Mouse (Mus musculus): Measurements from ENCODE around the gene Fer1l5. TPM values are rescaled to one million over a fixed set of nuclear protein-coding genes. Genes with fewer than 3 reads are reported as not detected.

Fer1l5 gene
- total RNA-seq (2021), result under 1 TPM in 1 of 2 experiments, not detected in 1; 0.06 TPM
- long read RNA-seq, experiment 1, partial matches to known transcripts, result 0 of 1 reads
- long read RNA-seq, experiment 1, other reads (novel, unspliced or antisense), result 1 of 1 reads
- long read RNA-seq, experiment 2, result 0 reads

DNA sequence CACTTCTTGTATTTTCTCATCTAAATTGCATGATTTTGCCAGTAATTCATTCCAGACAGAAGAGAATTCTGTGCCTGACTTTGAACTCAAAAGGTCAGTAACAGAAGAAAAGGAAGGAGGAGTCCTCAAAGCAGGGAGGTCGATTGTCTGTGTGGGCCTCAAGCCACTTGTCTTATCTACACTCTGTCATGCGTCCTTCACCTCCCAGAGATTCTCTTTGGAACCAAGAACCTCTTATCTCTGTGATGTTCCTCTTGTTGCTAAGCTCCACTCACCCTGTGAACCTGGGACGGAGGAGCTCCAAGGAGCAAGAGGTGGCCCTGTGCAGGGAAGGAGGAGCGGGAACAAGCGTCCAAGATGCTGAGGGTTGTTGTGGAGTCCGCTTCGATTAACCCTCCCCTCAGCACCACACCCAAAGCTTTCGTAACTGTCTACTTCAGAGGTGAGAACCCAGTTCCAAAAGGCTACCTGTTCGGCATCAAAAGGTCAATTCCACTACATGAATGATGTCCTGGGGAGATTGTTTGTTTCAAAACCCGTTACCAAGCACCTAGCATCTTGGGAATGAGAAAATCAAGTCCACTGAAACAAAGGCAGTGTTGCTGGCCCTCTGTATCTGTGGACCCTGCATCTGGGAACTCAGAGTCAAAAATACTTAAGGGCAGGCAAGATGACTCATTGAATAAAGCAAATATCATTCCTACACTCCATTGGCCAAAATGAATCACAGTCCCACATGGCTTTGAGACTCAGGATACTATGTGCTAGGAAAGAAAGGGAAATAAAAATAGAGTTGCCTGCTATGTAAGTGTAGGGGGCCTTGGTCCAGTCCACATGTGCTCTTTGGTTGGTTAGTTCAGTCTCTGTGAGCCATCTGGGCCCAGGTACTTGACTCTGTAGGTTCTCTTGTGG, at the start of gene Fer1l5:
TSS of gene Fer1l5 (plus strand) at position 358 of the 912 bp plus-strand sequence.
- DNase-seq, result no peak

DNA sequence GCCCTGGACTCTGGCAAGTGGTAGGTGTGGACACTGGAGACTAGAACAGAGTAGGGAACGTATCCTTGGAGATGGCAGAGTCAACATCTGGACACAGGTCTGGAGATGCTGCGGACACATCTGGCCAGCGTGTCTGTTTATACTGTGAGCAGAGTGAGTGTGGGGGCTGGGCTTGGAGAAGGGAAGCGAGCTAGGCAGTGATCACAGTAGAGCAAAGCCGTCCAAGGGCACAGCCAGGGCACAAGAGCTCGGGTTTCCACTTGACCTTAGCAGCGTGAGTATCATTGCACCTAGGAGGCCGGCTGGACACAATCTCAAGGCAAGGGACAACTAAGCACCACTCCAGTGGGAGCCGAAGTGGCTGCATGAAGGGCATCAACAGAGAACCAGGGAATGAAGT, 49.0 kb upstream of the Fer1l5 start:
- DNase-seq, result no peak

GRCm38 (mm10) chr1:36323746-36324448, 48.2 kb upstream of the Fer1l5 start:
- DNase-seq, result peak; percentile 60

GRCm38 (mm10) chr1:36325900-36326321, 46.2 kb upstream of the Fer1l5 start:
- DNase-seq, result no peak

GRCm38 (mm10) chr1:36326815-36327214, 45.3 kb upstream of the Fer1l5 start:
- DNase-seq, result no peak

DNA sequence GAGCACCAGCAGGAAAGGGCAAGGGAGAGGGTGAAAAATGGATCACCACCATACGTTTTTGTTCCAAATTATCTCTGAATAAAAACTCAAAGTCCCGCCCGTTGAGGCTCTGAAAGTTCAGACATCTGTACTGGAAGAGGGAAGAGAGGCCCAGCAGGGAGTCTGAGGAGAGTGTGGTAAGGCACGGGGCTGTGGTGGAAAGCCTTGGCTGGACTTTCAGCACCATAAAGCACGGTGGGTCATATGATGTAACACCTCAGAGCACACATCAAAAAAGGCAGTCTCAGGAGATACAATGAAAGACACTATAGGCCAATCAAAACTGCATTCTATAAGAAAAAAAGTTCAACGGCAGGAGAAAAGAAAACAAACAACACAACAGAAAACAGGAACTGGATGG, 40.3 kb upstream of the Fer1l5 start:
- no peak for DNase-seq

DNA sequence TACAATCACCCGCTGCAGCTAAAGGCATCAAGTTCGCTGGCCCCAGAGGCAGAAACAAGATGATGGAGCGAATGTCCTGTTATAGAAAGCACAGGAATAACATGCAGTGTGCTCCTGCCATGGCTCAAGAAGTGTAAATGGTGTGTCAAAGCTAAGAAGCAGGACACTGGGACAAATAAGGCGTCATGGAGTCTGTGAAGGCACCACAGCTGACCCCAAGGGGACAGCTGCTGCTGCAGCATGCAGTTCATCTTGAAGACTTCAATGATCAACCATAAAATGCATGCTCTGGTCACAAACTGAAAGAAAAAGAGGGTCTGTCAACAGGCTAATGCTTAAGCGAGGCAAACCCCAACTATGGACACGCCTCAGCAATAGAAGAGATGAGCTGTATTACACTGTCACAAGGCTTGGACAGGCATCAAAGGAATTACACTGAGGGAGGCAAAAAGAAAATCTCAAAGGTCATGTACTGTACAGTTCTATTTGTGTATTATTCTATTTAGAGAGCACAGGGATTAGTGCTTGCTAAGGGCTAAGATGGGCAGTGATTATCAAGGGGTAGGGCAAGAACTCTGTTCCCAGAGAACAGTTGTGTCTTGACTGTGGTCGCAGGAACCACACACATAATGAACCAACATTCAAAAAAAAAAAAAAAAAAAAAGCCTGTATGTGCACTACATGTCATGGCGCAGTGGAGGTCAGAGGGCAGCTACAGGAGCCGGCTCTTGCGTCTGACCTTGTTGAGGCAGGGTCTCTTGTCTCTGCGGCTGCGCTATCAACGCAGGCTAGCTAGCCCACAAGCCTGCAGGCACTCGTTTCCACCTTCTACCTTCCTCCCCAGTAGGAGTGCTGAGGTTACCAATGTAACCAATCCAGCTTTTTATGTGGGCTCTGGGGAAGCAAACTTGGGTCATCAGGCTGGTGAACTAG, 38.9 kb upstream of the Fer1l5 start:
- DNase-seq, result no peak

DNA sequence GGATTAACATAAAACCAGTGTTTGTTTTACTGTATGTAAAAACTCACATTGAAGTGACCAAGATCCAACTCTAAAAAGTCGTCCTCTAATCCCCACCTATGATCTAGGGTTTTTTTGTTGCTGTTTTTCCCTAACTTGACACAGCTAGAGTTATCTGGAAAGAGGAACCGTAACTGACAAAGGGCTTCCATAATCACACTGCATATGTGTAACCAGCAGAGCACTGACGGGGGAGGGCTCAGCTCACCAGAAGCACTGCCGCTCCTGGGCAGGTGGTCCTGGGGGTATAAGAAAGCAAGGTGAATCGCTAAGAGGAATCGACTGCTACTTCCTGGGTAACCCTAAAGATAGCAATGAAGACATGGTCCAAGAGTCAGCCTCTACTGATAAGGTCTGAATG, 29.5 kb upstream of the Fer1l5 start:
- DNase-seq, result no peak

GRCm38 (mm10) chr1:36352351-36352750, 19.7 kb upstream of the Fer1l5 start:
- no peak for DNase-seq

- no peak for DNase-seq
Measured at GRCm38 (mm10) chr1:36356955-36357695, 15.0 kb upstream of the Fer1l5 start.

GRCm38 (mm10) chr1:36367698-36368097, 4.4 kb upstream of the Fer1l5 start:
- DNase-seq, result peak; percentile 14

DNA sequence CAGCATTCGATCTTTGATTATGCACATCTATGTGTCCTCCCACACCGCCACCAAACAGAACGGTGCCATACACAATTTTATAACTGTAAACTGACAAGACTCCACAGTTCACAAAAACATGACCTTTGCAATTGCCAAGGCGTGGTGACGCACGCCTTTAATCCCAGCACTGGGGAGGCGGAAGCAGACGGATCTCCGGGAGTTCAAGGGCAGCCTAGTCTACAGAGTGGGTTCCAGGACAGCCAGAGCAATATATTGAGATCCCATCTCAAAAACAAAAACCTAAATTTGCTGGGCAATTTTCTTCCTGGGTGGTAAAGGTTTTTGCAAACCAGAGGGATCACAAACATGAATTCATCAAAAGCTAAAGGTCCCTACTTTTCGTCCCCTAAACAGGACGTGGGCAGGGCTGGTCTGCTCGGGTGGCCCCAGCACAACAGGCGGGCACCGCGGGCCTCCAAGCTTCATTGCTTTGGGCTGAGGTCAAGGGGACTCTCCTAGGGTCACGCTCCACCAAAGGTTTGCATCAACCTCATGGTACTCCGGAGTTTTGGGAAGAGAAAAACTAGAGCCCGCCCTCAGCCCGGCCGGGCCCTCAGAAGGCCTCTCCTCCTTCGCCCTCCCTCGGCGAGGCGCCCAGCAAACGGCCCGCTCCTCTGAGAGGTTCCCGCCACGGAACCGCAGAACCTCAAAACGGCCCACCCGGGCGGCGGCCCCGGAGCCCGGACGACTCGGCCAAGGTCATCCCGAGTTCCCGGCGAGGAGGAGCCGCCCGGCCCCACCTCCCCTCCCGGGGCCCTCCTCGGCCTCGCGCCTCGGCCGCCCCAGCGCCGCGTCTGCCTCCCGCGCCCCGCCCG, 3.8 kb upstream of the Fer1l5 start:
- DNase-seq, result peak; percentile 81

- peak; percentile 96 for DNase-seq
Measured at GRCm38 (mm10) chr1:36368969-36369645, 3.0 kb upstream of the Fer1l5 start, which contains the start of gene Kansl3. Gene Kansl3, minus strand, starts transcription at chr1:36369181.

DNA sequence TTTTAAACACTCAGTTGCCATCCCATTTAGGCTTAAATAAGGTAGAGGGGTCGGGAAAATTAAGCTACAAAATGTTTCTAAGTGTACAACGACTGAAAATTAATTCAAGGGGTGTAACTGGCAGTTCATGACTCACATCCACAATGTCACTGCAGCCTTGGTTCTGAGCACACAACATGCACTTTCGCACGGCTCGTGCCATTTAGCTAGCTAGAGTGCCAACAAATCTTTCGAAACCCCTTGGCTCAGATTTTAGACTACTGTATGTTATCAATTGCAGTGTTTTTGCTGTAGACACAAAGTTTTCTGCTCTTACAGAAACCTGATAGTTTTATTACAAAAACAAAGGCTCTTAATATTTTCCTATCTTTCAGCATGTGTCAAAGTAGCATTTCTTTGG, 1.2 kb upstream of the Fer1l5 start:
- DNase-seq, result peak; percentile 71

- DNase-seq, result no peak
Measured at GRCm38 (mm10) chr1:36378880-36379279, 6.8 kb downstream of the Fer1l5 start.

DNA sequence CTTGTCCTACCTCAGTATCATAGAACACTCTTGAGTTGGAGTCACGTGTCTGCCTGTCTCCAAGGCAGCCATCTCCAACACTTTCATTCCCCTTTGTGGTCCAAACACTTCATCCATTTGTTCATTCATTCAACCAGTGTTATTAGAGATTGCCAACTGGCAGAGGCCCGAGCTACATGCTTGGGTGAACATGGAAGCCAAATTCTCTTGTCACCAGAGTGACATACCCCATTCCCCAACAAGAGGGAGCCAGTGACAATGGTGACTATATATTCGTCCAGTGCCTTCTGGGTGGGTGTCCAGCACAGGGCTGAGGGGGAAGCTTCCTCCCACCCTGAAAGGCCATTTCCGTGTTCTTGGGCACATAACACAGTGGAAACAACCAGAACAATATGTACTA, 7.5 kb downstream of the Fer1l5 start:
- DNase-seq, result no peak

DNA sequence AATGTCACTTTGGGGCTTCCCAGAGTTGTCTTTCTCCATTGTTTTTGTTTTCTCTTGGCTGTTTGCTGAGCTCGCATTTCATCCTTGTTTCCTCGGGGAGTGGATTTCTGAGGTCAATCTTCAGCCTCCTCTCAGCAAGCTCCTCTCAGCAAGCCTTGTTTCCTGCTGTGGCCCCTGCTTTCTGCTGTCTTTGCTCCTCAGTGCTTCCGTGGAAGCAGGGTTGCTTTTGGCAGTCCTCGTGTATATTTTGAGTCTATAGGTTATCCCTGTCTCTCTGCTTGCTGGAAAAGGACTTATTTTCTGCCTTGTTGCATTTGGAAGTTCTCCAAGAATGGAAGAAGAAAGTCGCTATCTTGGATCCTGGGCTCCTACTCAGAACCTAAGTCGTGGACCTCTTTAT, 24.9 kb downstream of the Fer1l5 start:
- DNase-seq, result no peak

DNA sequence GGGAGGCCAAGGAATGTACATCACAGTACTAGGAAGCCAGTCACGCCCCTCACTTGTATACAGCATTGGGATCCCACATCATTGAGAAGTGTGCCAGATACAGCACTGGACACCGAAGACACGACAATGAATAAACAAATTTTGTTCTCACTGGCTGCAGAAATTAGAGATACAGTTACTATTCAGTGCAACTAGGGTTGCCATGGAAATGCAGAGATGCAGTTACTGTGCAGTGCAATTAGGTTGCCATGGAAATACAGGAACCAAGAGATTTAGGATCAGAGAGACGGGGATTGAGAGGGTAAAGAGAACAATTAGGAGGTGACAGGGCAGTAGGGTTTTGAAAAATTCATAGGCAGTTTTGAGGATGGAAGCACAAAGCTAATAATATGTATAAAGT, 29.4 kb downstream of the Fer1l5 start:
- DNase-seq, result no peak

DNA sequence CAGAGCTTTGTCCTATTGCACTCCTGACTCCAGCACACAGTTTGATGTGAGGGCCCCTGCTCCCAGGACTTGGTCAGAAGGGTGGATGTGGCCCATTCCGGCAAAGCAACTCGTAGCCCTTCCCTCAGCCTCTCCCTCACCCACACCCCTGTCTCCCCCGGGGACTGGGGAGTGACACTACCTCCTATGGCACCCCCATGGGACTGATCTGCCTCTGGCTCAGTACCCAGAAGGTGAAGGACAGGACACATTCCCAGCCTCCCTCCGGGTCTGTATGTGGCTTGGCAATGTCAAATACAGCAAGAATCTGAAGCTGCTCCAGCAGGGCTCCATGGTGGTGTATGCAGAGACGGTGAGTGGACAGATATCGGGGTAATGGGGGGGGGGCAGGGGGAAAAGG, 32.4 kb downstream of the Fer1l5 start:
- DNase-seq, result peak; percentile 39

GRCm38 (mm10) chr1:36429511-36429910, 57.4 kb downstream of the Fer1l5 start:
- no peak for DNase-seq
